Mouse (Mus musculus) C3H10T1/2 (cell line): ENCODE measurements around the gene Gm49373. TPM values are rescaled to one million over a fixed set of nuclear protein-coding genes. Genes with fewer than 3 reads are reported as not detected.

ENCODE experiments used
- polyA plus RNA-seq, 2 experiments: library from polyadenylated mRNA; unstranded; fragments of >200 nt; fragmentation: generic; extraction: Trizol; gene quantifications; one replicate each; pipeline ENCODE4 v1.2.1; 2012; ENCODE audit warnings: missing spikeins in 2 of 2

Gm49373 gene
- polyA plus RNA-seq: under 1 TPM; 0.52 to 0.88 TPM

GRCm38 (mm10) chr9:21073044-21073840, at the start of gene Gm49373, which contains the start of gene Fdx1l:
Gene Gm49373, minus strand, starts transcription at chr9:21073096.
Gene Fdx1l, minus strand, starts transcription at chr9:21073614.

GRCm38 (mm10) chr9:21091707-21092320, 18.9 kb upstream of the Gm49373 start, which contains the start of the genes Gm38431 and Raver1:
Gene Gm38431, minus strand, starts transcription at chr9:21091997.
Gene Raver1, minus strand, starts transcription at chr9:21092008.

GRCm38 (mm10) chr9:21067006-21067684, 5.8 kb downstream of the Gm49373 start, which contains the start of gene Zglp1:
Gene Zglp1, minus strand, starts transcription at chr9:21067093.

DNA sequence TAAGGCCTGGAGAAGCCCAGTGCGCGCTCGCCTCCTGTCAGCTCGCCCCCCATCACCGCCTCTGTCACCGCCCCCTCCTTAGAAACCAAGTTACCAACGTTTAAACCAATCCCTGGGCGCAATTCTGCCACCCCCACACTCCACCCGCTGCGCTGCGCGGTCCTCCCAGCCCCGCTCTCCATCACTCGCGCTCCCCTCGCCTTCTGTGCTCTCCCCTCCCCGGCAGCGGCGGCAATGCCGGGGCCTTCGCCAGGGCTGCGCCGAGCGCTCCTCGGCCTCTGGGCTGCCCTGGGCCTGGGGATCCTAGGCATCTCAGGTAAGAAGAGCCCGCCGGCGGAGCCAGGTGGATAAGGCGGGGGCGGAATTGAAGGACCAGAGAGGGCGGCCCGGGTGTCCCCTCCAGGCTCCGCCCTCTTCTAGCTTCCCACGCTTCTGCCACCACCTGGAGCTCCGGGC, 41.0 kb downstream of the Gm49373 start, which contains the start of gene Icam5:
Gene Icam5 (plus strand): TSS at position 178 of the 456 bp plus-strand sequence.

DNA sequence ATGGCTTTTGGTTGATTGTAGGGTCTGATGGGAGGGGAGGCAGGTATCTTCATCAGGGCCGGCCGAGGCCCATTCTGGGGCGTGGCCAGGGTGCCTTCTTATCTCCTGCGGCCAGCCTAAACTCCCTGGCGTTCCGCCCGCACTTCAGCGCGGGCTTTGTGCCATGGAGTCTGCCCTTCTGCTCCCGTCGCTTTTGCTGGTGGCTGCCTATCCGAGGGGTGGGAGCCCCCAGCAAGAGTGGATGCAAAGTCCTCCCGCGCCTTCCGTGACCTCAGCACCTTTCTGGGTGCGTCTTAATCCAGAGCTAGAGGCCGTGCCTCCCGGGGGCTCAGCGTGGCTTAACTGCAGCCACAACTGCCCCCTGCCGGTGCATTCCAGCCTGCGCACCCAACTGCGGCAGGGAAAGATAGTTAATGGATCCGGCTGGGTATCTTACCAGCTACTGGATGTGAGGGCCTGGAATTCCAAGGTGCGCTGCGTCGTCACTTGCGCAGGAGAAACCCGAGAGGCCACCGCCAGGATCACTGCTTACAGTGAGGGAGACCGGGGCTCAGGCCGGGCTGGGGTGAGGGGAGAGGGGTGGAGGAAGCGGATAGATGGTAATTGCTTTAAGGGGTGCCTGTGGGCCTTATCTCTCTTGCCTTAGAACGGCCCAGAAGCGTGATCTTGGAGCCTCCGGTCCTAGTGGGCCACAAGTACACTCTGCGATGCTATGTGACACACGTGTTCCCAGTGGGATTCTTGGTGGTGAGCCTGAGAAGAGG, 43.4 kb downstream of the Gm49373 start, which contains the start of gene Icam4:
Gene Icam4 (plus strand): TSS at position 83 of the 764 bp plus-strand sequence.

GRCm38 (mm10) chr9:21015571-21016130, 57.2 kb downstream of the Gm49373 start, which contains the start of gene Icam1:
Gene Icam1, plus strand, starts transcription at chr9:21015985.

Other genes with a start within 250 kb of the Gm49373 start
- under 1 TPM in 1 of 2 experiments, not detected in 1; 0.02 TPM for gene A230050P20Rik, start 204.5 kb downstream of the Gm49373 start, polyA plus RNA-seq
- gene Angptl6, start 193.4 kb downstream of the Gm49373 start, polyA plus RNA-seq: 1 to 10 TPM in 1 of 2 experiments, under 1 TPM in 1; 0.51 to 1.0 TPM
- 10 to 100 TPM; 26.9 to 45.5 TPM for gene Ppan, start 184.9 kb downstream of the Gm49373 start, polyA plus RNA-seq
- gene Eif3g, start 174.5 kb downstream of the Gm49373 start, polyA plus RNA-seq: 100 to 1,000 TPM; 144 to 260 TPM
- gene Dnmt1, start 113.2 kb downstream of the Gm49373 start, polyA plus RNA-seq: 10 to 100 TPM; 22.4 to 29.1 TPM
- 10 to 100 TPM; 11.7 to 27.7 TPM for gene S1pr2, start 96.3 kb downstream of the Gm49373 start, polyA plus RNA-seq
- 100 to 1,000 TPM; 124 to 136 TPM for gene Mrpl4, start 70.4 kb downstream of the Gm49373 start, polyA plus RNA-seq
- gene Icam1, start 57.1 kb downstream of the Gm49373 start, polyA plus RNA-seq: under 1 TPM; 0.04 to 0.99 TPM
- under 1 TPM; 0.08 to 0.52 TPM for gene Icam4, start 43.7 kb downstream of the Gm49373 start, polyA plus RNA-seq
- 1 to 10 TPM in 1 of 2 experiments, under 1 TPM in 1; 0.25 to 7.9 TPM for gene Icam5, start 41.0 kb downstream of the Gm49373 start, polyA plus RNA-seq
- gene Zglp1, start 6.0 kb downstream of the Gm49373 start, polyA plus RNA-seq: under 1 TPM in 1 of 2 experiments, not detected in 1; 0.57 TPM
- gene Fdx1l, start 518 bp upstream of the Gm49373 start, polyA plus RNA-seq: 10 to 100 TPM; 58.9 to 94.5 TPM
- gene Gm38431, start 18.9 kb upstream of the Gm49373 start, polyA plus RNA-seq: 1 to 10 TPM in 1 of 2 experiments, under 1 TPM in 1; 0.99 to 1.5 TPM
- 10 to 100 TPM; 46.3 to 49.8 TPM for gene Raver1, start 18.9 kb upstream of the Gm49373 start, polyA plus RNA-seq
- 10 to 100 TPM in 1 of 2 experiments, 1 to 10 TPM in 1; 5.3 to 10.9 TPM for gene Tyk2, start 58.1 kb upstream of the Gm49373 start, polyA plus RNA-seq
- gene Cdc37, start 76.9 kb upstream of the Gm49373 start, polyA plus RNA-seq: 100 to 1,000 TPM; 230 to 298 TPM
- 10 to 100 TPM in 1 of 2 experiments, 1 to 10 TPM in 1; 4.1 to 10.6 TPM for gene Pde4a, start 92.6 kb upstream of the Gm49373 start, polyA plus RNA-seq
- 10 to 100 TPM; 29.4 to 56.7 TPM for gene Keap1, start 166.3 kb upstream of the Gm49373 start, polyA plus RNA-seq
- under 1 TPM in 1 of 2 experiments, not detected in 1; 0.07 TPM for gene S1pr5, start 175.3 kb upstream of the Gm49373 start, polyA plus RNA-seq
- gene Atg4d, start 192.2 kb upstream of the Gm49373 start, polyA plus RNA-seq: 10 to 100 TPM; 18.7 to 19.6 TPM
- gene Kri1, start 214.9 kb upstream of the Gm49373 start, polyA plus RNA-seq: 10 to 100 TPM; 14.1 to 22.0 TPM
- gene Cdkn2d, start 218.3 kb upstream of the Gm49373 start, polyA plus RNA-seq: 10 to 100 TPM; 21.1 to 59.7 TPM
- gene Ap1m2, start 239.2 kb upstream of the Gm49373 start, polyA plus RNA-seq: under 1 TPM in 1 of 2 experiments, not detected in 1; 0.06 TPM
- gene Slc44a2, start 247.6 kb upstream of the Gm49373 start, polyA plus RNA-seq: 10 to 100 TPM; 11.5 to 67.6 TPM